Mouse (Mus musculus): ENCODE results near the gene Wdr48.

DNA sequence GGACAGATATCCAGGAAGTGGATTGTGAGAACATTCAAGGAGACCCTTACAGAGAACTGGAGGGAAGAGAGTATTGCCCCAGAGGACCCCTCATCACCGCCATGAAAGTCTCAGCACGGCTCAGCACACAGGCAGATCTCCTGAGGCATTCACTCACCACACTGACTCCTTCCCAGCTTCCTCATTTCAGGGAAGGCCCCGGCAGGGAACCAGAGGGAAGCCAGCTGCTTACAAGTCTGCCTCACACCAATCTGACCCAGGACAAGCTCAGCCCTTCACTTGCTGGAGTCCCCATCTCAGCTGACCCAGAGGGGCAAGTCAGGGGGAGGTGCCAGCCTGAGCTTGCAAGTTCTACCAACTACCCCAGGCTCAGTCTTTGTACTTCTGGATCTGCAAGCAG is 54.1 kb downstream of the Wdr48 start:
- TF ChIP-seq CTCF (conservative IDR thresholded peaks at IDR 0.05; ENCODE audit: low read length) (no peak), POU5F1 (IDR thresholded peaks at IDR 0.05; ENCODE audit: borderline replicate concordance, low read length) (no peak), NANOG (IDR thresholded peaks at IDR 0.05; ENCODE audit: borderline replicate concordance, low read length) (no peak)

All from E14TG2a.4 (cell line).